In the genomic region with DNA sequence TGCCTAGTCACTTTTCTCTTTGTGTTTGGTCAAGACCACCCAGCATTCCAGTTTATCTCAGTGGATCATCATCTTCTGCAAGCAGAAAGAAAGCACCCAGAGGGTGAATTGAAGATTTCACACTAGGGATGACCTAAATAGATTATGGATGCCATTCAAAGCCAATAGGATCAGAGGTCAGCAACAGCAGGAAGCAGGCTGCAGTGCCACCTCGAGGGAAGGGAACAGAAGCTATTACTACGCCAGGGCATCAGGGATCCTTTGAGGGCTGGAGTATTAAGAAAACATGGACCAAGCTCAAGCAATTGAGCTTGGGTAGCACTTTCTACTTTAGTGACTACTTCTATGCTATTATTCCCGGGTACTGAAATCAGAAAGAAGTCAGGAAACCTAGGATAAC, we compare ENCODE assay signal across 18 mouse cellular contexts.
DNase-seq lines count a peak whose midpoint lies in the region; ATAC-seq and TF ChIP-seq lines count a peak whose summit lies in the region.
"Had no signal": no experiment of that assay in that cellular context is flagged by ENCODE, and none has a peak within 500 bp of the region (broad histone marks: within the 10 kb centered on the region; RNA-seq: fewer than 3 reads in every experiment).

No protein-coding gene starts in this region.

- H3K27me3 ChIP-seq in kidney, postnatal 0 days (ENCODE audit: insufficient read depth, low read length), result no peaks in the 10 kb centered on the region
- no peaks in the 10 kb centered on the region for H3K27me3 ChIP-seq in midbrain, postnatal 0 days (ENCODE audit: insufficient read depth, low read length)
- no peaks in the 10 kb centered on the region for H3K27me3 ChIP-seq in midbrain, embryonic 15.5 days (replicated peaks)
- H3K27me3 ChIP-seq in stomach, postnatal 0 days (ENCODE audit: control insufficient read depth, insufficient read depth, low read length), result no peaks in the 10 kb centered on the region
- H3K27me3 ChIP-seq: embryonic facial prominence, embryonic 12.5 days had no signal

- no peak overlapping the region for H3K9ac ChIP-seq in kidney, postnatal 0 days (ENCODE audit: low read depth, low read length)
- H3K9ac ChIP-seq in midbrain, postnatal 0 days (replicated peaks; ENCODE audit: low read length, poor library complexity, severe bottlenecking), result no peak overlapping the region
- no peak overlapping the region for H3K9ac ChIP-seq in midbrain, embryonic 15.5 days
- H3K9ac ChIP-seq in stomach, postnatal 0 days (ENCODE audit: low read length), result no peak overlapping the region
- H3K9ac ChIP-seq: embryonic facial prominence, embryonic 12.5 days; hindbrain, embryonic 14.5 days; midbrain, embryonic 13.5 days had no signal

- no peak for TF ChIP-seq EP300 in stomach, postnatal 0 days (optimal IDR thresholded peaks at IDR 0.05)

- peak; percentile 3 to 8 for DNase-seq in adrenal gland, postnatal 36 days
- no peak for DNase-seq in adrenal gland, postnatal 4 days (ENCODE audit: low spot score in 2 of 2)
- DNase-seq in kidney, postnatal 0 days (ENCODE audit: low spot score), result no peak
- DNase-seq in kidney, postnatal 25 days, result no peak
- no peak for DNase-seq in midbrain, postnatal 0 days (ENCODE audit: low spot score)
- DNase-seq in stomach, postnatal 0 days (ENCODE audit: low spot score), result no peak
- DNase-seq in c-Kit-positive CD71-positive TER-119-positive erythroid progenitor cells, embryonic 14.5 days (ENCODE audit: low spot score), result no peak
- DNase-seq: cerebellum, adult 9-11 months; gastrocnemius, postnatal 36 days; kidney, adult 18-20 months; lung, postnatal 10 days; right cerebral cortex, postnatal 4 days; thymus, adult 18-20 months had no signal

- no peaks in the 10 kb centered on the region for H3K4me1 ChIP-seq in kidney, postnatal 0 days (replicated peaks; ENCODE audit: insufficient read depth, low read length)
- no peaks in the 10 kb centered on the region for H3K4me1 ChIP-seq in midbrain, postnatal 0 days (ENCODE audit: insufficient read depth, low read length)
- no peaks in the 10 kb centered on the region for H3K4me1 ChIP-seq in midbrain, embryonic 15.5 days
- no peaks in the 10 kb centered on the region for H3K4me1 ChIP-seq in stomach, postnatal 0 days (replicated peaks; ENCODE audit: control insufficient read depth, insufficient read depth)
- H3K4me1 ChIP-seq: embryonic facial prominence, embryonic 12.5 days; midbrain, embryonic 13.5 days had no signal

- ATAC-seq in kidney, postnatal 0 days (replicated peaks; ENCODE audit: low FRiP score, low read depth), result no peak
- ATAC-seq in midbrain, postnatal 0 days (ENCODE audit: low FRiP score), result no peak
- ATAC-seq in midbrain, embryonic 15.5 days (replicated peaks), result no peak
- ATAC-seq in stomach, postnatal 0 days (ENCODE audit: low FRiP score, low TSS enrichment), result no peak
- ATAC-seq: activated CD4-positive, CD25-positive, alpha-beta regulatory T cell, adult 4 months; midbrain, embryonic 13.5 days had no signal

- H3K4me2 ChIP-seq in kidney, postnatal 0 days (ENCODE audit: low read length), result no peak overlapping the region
- no peak overlapping the region for H3K4me2 ChIP-seq in midbrain, postnatal 0 days (ENCODE audit: low read depth, low read length, poor library complexity, severe bottlenecking)
- H3K4me2 ChIP-seq in midbrain, embryonic 15.5 days, result no peak overlapping the region
- no peak overlapping the region for H3K4me2 ChIP-seq in stomach, postnatal 0 days (replicated peaks; ENCODE audit: low read depth)
- H3K4me2 ChIP-seq: embryonic facial prominence, embryonic 12.5 days; hindbrain, embryonic 14.5 days; midbrain, embryonic 13.5 days had no signal

- H3K4me3 ChIP-seq in kidney, postnatal 0 days (replicated peaks; ENCODE audit: low read depth, low read length), result no peak overlapping the region
- H3K4me3 ChIP-seq in midbrain, postnatal 0 days (ENCODE audit: low read depth, low read length), result no peak overlapping the region
- no peak overlapping the region for H3K4me3 ChIP-seq in midbrain, embryonic 15.5 days
- no peak overlapping the region for H3K4me3 ChIP-seq in stomach, postnatal 0 days (ENCODE audit: low read depth, low read length)
- H3K4me3 ChIP-seq: embryonic facial prominence, embryonic 12.5 days; midbrain, embryonic 13.5 days had no signal

- H3K9me3 ChIP-seq in kidney, postnatal 0 days (replicated peaks; ENCODE audit: low read length), result no peaks in the 10 kb centered on the region
- no peaks in the 10 kb centered on the region for H3K9me3 ChIP-seq in midbrain, postnatal 0 days (ENCODE audit: low read length)
- H3K9me3 ChIP-seq in midbrain, embryonic 15.5 days, result no peaks in the 10 kb centered on the region
- H3K9me3 ChIP-seq in stomach, postnatal 0 days (ENCODE audit: control insufficient read depth, low read length), result no peaks in the 10 kb centered on the region
- H3K9me3 ChIP-seq: embryonic facial prominence, embryonic 12.5 days; midbrain, embryonic 13.5 days had no signal

- H3K36me3 ChIP-seq in kidney, postnatal 0 days (ENCODE audit: insufficient read depth, low read length), result no peaks in the 10 kb centered on the region
- H3K36me3 ChIP-seq in midbrain, postnatal 0 days (ENCODE audit: insufficient read depth, low read length), result no peaks in the 10 kb centered on the region
- H3K36me3 ChIP-seq in midbrain, embryonic 15.5 days (replicated peaks), result no peaks in the 10 kb centered on the region
- no peaks in the 10 kb centered on the region for H3K36me3 ChIP-seq in stomach, postnatal 0 days (ENCODE audit: control insufficient read depth, insufficient read depth, low read length)
- H3K36me3 ChIP-seq: embryonic facial prominence, embryonic 12.5 days; midbrain, embryonic 13.5 days had no signal

- 0 out of 2 replicates have a peak, but pooled peaks have one; percentile 18 for TF ChIP-seq CTCF in kidney, postnatal 0 days (IDR thresholded peaks at IDR 0.05; ENCODE audit: low read depth)
- TF ChIP-seq CTCF in midbrain, postnatal 0 days (IDR thresholded peaks at IDR 0.05), result 0 out of 2 replicates have a peak, but pooled peaks have one; percentile 9
- peak; percentile 56 for TF ChIP-seq CTCF in stomach, postnatal 0 days (IDR thresholded peaks at IDR 0.05; ENCODE audit: low read depth)

- no peak overlapping the region for H3K27ac ChIP-seq in kidney, postnatal 0 days
- H3K27ac ChIP-seq in midbrain, postnatal 0 days (ENCODE audit: low read depth, low read length), result no peak overlapping the region
- no peak overlapping the region for H3K27ac ChIP-seq in midbrain, embryonic 15.5 days
- H3K27ac ChIP-seq in stomach, postnatal 0 days (replicated peaks), result no peak overlapping the region
- H3K27ac ChIP-seq: embryonic facial prominence, embryonic 12.5 days; hindbrain, embryonic 14.5 days; midbrain, embryonic 13.5 days had no signal

- WGBS in kidney, postnatal 0 days, result 56% methylated on average over 3 of the region's 3 CpGs
- WGBS in midbrain, postnatal 0 days, result 37% methylated on average over 3 of the region's 3 CpGs
- 39% methylated on average over 3 of the region's 3 CpGs for WGBS in midbrain, embryonic 15.5 days
- WGBS in stomach, postnatal 0 days, result 54% methylated on average over 3 of the region's 3 CpGs

Comparison
In these comparisons a context has a peak if more than half of its experiments do, and no peak if none do; other contexts are left out.
1. DNase-seq: peak in adrenal gland, postnatal 36 days (2 of 2); none in adrenal gland, postnatal 4 days (0 of 2), kidney, postnatal 0 days (single experiment), kidney, postnatal 25 days (0 of 2), midbrain, postnatal 0 days (single experiment), stomach, postnatal 0 days (single experiment) and c-Kit-positive CD71-positive TER-119-positive erythroid progenitor cells, embryonic 14.5 days (single experiment).
2. Peak in every context shown above with its lines, with median percentiles within 50 percentile points of each other: CTCF ChIP-seq.